Mouse (Mus musculus): Measurements from ENCODE around the gene Ehbp1l1.

- TF ChIP-seq POLR2A (IDR thresholded peaks at IDR 0.05; ENCODE audit: control insufficient read depth, low read depth, low read length) (no peak), CTCF (IDR thresholded peaks at IDR 0.05; ENCODE audit: control insufficient read depth, insufficient read depth, insufficient replicate concordance, low read depth, low read length) (no peak)
Measured at GRCm38 (mm10) chr19:5710581-5710980, 15.5 kb downstream of the Ehbp1l1 start.
